Mouse (Mus musculus): ENCODE data around the gene Crtc2.
"Not testable (repeated sequence)": the region's sequence is repeated elsewhere in the genome, so short reads cannot be mapped to it uniquely, and the experiment has no call there.

Gene Crtc2

DNA sequence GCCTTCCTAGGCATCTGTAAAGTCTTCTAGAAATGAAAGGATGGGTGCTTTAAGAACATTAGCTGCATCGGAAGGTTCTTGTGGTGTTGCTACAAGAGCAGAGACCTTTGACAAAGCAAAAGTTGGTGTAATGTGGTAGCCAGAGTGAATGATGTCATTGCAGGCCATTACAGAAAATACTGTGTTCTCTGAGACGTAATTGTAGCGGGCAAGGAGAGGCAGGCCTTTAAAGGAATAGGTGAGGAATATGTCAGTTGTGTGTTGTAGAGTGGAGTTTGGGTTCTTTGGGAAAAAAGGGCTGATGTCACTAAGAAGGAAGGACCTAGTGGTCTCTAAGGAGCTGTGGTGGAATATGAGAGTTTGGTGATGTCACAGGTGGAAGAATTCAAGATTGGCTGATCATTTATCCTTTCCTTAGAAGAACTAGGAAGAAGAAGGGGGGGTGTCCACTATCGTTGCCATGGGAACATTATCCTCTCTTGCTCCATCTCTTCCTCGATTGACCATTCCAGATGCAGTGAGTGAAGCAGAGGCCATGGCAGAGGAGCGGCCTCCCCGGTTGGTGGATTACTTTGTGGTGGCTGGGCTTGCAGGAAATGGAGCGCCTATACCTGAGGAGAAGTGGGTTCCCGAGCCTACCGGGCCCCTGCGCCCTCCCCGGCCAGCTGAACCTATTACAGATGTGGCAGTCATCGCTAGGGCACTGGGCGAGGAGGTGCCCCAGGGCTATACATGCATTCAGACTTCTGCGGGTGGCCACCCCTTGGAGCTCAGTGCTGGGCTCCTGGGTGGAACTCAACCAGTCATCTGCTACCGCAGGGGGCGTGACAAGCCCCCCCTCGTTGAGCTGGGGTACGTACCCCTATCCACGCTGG lies 13.2 kb downstream of the Crtc2 start:
- DNase-seq (ENCODE audit: low spot score), result no peak

DNA sequence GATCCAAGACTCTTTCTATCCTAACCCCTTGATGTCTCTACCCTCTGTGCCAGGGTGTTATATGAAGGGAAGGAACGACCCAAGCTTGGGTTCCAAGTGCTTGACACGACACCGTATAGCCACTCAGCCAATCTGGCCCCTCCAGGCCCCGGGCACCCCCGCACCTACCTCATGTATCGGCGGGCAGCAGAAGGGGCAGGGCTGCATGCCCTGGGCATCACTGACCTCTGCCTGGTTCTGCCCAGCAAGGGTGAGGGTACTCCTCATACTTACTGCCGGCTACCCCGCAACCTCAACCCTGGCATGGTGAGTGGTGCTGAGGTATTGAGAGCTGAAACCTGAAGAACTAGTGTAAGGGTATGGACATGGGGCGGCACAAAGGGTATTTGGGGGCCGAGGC lies 14.2 kb downstream of the Crtc2 start:
- no peak for DNase-seq (ENCODE audit: low spot score)

DNA sequence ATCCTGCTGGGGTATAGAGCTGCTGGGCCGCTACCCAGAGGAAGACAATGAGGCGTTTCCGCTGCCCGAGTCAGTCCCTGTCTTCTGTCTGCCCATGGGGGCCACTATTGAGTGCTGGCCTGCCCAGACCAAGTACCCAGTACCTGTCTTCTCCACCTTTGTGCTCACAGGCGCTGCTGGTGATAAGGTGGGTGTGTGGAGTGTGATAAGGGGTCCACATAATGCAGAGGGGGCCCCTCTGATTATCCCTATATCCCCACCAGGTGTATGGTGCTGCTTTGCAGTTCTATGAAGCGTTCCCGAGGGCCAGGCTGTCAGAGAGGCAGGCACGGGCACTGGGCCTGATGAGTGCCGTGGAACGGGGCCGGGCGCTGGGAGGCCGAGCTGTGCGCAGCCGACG lies 15.0 kb downstream of the Crtc2 start:
- no peak for DNase-seq (ENCODE audit: low spot score)

DNA sequence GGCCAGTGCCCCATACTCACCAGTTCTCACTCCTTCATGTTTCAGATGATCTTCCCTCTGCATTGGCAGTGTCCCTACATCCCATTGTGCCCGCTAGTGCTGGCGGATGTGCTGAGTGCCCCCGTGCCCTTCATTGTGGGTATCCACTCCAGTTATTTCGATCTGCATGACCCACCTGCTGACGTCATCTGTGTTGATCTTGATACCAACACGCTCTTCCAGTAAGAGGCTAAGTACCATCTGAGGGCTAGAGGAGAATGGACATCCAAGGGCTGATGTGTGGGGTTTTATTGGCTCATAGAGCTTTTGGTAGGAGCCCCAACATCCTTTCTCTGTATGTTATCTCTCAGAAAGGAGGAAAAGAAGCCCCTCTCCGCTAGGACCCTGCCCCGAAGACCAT lies 16.8 kb downstream of the Crtc2 start:
- DNase-seq (ENCODE audit: low spot score), result no peak

DNA sequence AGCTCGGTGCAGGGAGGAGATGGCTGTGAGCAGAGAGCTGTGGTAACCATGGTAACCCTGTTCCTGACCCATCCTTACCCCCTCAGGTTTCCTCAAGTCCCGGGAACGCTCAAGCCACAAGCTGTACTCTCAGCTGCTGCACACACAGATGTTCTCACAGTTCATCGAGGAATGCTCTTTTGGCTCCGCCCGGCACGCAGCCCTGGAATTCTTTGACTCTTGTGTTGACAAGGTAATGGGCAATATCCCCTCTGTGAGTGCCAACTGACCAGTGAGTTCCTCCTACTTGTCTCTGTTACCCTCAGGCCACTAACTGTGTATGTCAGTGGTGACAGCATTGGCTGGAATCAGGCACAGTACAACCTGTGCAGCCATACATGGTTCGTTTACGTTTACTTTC lies 18.2 kb downstream of the Crtc2 start:
- no peak for DNase-seq (ENCODE audit: low spot score)

DNA sequence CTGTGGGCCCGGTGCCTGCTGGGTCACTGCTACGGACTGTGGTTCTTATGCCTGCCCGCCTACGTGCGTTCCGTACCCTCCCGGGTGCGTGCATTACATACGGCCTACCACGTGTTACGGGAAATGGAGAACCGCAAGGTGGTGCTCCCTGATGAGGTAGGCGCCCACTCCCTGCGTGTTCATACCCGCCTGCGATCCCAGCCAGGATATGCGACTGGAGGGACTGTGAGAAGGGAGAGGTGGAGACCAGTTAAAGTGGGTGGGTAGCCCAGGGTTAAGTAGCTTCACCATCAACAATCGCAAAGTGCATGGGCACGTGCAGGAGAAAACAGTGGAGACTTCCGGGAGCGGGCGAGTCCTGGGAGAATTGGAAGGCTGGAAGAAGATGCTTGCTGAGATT lies 19.9 kb downstream of the Crtc2 start:
- no peak for DNase-seq (ENCODE audit: low spot score)

DNA sequence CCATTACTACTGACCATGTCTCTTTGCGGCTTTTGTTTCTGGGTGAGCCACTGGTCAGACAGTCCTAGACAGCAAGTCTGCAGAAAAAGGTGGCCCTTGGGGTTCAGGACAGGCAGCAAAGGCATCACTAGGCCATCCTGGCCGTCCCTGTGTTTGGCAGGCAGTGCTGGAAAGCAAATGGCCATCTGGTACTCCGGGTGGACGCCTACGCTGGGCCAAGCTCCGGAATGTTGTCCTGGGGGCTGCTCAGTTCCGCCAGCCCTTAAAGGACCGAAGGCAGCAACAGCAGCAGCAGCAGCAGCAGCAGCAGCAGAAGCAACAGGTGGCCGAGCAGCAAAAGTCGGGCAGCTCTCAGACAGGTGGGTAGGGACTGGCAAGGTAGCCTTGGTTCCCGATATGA lies 21.3 kb downstream of the Crtc2 start:
- no peak for DNase-seq (ENCODE audit: low spot score)

DNA sequence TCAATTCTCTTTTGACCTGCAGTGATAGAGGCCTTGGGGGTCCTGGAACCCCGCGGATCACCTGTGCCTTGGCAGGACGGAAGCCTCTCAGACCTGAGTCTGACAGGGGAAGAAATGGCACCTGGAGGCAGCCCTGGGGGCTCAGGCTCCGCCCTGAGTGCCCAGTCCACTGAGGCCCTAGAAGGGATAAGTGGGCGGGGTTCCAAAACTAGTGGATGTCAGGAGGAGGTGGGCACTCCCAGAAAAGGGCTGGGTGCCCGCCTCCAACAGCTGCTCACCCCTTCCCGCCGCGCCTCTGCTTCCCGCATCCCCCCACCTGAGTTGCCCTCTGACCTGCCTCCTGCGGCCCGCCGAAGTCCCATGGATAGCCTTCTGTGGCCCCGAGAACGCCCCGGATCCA lies 22.9 kb downstream of the Crtc2 start:
- DNase-seq (ENCODE audit: low spot score), result no peak

DNA sequence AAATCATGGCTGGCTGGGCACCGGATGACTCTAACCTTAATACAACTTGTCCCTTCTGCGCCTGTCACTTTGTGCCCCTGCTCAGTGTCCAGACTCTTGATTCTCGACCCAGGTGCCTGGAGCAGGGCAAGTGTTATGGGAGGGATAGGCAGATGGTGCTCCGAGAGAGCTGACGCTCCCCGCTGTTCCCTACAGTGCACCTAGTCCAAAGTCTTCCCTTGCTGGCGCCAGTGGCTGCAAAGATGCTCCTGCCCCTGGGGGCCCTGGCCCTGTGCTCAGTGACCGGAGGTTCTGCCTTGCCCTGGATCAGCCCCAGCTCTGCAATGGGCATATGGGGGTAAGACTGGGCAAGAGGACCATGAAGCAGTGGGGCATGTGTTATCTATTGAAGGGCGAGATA lies 23.8 kb downstream of the Crtc2 start:
- DNase-seq (ENCODE audit: low spot score), result no peak

DNA sequence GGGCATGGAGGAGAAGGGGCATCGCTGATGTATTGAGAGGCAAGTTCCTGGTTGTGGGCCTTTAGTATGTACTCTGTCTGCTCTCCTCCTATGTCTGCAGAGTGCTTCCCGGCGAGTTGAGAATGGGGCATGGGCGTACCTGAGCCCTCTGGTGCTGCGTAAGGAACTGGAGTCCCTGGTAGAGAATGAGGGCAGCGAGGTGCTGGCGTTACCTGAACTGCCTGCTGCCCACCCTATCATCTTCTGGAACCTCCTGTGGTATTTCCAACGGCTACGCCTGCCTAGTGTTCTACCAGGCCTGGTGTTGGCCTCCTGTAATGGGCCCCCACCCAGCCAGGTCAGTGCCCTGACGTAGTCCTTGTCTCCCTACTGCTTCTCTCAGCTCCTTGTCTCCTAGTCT lies 24.2 kb downstream of the Crtc2 start:
- no peak for DNase-seq (ENCODE audit: low spot score)

DNA sequence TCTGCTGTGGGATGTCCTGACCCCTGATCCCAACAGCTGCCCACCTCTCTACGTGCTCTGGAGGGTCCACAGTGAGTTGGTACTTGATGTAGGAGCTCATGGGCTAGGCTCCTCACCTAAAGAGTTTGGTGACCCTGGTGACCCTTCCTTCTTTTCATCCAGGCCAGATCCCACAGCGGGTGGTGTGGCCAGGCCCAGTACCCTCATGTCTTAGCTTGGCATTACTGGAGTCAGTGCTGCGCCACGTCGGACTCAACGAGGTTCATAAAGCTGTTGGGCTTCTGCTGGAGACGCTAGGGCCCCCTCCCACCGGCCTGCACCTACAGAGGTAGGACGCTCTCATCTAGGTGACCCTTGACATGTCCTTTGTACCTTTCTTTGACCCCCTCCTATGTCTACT lies 25.3 kb downstream of the Crtc2 start:
- DNase-seq (ENCODE audit: low spot score), result no peak

DNA sequence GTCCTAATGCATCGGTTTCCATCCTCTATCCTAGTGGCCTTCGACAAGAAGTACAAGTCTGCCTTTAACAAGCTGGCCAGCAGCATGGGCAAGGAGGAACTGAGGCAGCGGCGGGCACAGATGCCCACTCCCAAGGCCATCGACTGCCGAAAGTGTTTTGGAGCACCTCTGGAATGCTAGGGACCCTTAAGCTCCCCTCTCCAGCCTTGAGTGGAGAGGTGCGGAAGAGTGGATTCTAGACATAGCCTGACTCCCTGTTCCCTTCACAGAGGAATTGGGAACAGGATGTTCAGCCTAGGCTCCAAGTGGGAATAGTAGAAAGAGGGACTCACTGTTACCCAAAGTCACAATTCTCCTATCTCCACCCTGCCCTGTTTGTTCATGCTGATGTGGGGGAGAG lies 25.8 kb downstream of the Crtc2 start:
- DNase-seq (ENCODE audit: low spot score), result no peak

DNA sequence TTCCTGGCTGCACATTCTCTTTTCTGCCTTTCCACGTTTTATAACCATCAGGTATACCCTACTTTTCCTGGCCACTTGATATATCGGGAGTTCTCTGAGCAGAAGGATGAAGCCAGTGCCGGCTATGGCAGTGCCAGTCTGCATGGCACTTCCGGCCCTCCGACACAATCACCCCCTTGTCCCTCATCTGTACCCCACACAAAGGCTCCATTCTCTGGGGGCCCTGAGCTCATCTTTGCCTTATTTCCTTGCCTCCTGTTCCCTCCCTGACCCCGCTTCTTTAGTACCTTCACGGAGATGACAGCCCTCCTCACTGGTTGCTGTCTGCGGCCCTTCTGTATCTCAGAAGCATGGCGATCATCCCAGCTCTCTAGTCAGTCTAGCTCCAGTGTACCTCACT lies 26.7 kb downstream of the Crtc2 start:
- DNase-seq (ENCODE audit: low spot score), result no peak

DNA sequence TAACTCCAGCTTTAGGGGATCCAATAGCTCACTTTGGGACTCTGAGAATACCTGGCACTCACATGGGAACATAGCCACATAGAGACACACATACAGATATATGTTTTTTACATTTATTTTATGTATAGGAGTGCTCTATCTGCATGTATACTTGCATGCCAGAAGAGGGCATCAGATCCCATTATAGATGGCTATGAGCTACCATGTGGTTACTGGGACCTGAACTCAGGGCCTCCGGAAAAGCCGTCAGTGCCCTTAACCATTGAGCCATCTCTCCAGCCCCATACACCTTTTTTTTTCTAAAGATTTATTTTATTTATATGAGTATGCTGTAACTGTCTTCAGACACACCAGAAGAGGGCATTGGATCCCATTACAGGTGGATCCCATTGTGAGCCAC lies 30.2 kb downstream of the Crtc2 start:
- no peak for DNase-seq (ENCODE audit: low spot score)

DNA sequence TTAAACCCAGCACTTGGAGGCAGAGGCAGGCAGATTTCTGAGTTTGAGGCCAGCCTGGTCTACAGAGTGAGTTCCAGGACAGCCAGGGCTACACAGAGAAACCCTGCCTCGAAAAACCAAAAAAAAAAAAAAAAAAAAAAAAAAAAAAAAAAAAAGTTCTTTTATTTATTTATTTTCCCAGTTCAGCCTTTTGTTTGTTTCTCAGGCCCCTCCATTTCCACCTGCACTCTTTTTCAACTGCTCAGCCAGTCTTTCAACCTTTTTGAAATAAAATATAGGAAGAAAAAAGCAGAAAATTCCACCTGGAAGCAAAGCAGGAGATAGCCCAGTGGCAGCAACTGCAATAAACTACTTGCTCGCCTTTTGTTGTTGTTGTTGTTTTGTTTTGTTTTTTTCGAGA lies 35.4 kb downstream of the Crtc2 start:
- not testable (repeated sequence) for DNase-seq (ENCODE audit: low spot score)

DNA sequence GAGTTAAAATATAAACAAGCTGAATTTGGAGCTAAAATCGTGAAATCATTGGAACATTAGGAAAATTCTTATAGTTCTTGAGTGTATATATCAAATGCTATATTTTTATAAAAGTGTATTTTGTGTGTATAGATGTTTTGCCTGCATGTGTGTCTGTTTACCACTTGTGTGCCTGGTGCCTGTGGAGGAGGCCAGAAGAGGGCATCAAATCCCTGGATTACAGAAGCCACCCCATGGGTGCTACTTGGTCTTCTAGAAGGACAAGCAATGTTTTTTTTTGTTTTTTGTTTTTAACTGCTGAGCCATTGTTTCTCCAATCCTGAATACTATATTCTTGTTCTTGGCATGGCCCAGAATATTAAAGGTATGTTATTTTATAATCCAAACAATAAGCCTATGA lies 36.6 kb downstream of the Crtc2 start:
- DNase-seq (ENCODE audit: low spot score), result no peak

DNA sequence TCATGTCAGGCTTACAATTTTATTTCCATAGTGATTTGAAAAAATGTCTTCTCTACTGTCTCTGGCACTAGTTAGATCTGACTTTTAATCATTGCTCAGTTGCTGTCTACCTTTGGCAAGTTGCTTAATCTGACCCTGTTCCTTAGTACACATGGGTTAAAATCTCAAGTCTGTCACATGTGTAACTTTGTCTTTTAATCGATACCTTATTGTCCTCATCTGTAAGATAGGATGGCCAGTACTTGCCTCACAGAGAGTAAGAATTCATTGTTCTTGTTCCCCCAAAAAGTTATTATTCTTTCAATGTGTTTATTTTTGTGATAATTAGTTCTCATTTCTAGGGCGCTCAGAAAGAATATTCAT lies 38.0 kb downstream of the Crtc2 start:
- DNase-seq (ENCODE audit: low spot score), result no peak

DNA sequence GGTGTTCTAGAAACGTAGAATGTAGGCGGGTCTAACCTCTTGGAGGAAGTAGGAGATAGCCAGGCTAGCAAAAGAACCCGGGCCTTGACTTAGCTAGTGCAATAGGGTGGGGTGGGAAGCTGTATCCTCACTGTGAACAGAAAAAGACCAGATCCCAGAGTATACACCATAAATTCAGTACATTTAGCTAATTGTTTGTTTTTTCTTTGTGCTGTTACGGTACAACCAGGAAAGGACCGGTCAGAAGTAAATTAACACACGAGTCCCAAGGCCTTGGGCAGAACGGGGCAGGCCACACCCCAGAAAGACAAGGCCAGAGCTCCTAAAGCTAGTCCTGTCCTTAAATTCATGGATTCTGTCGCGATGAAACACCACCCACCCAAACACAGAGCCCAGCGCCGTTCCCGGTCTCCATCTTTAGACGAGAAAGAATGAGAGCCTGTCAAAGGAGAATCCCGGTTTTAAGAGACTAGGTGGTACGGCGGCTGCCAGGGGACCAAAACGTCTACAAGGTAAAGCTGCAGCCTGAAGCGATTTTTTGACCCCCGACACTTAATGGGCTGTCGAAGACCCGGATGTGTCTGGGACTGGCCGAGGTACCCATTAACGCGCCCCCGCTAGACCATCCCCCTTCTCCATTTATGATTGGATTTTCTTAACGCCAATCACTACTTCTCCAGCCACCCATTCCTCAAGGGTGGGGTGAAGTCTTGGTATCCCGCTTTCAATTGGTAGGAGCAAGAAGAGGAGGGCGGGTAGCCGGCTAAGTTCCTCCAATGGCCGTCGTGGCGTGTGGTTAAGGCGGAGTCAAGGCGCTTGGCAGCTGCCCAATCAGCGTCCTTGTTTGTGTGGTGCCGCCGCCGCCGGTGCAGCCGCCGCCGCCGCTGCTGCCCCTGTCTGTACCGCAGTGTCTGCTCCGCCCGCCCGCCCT lies 38.6 kb downstream of the Crtc2 start, which contains the start of gene Gatad2b:
Gene Gatad2b (plus strand): TSS at position 834 of the 931 bp plus-strand sequence.
- peak; percentile 92 for DNase-seq (ENCODE audit: low spot score)

DNA sequence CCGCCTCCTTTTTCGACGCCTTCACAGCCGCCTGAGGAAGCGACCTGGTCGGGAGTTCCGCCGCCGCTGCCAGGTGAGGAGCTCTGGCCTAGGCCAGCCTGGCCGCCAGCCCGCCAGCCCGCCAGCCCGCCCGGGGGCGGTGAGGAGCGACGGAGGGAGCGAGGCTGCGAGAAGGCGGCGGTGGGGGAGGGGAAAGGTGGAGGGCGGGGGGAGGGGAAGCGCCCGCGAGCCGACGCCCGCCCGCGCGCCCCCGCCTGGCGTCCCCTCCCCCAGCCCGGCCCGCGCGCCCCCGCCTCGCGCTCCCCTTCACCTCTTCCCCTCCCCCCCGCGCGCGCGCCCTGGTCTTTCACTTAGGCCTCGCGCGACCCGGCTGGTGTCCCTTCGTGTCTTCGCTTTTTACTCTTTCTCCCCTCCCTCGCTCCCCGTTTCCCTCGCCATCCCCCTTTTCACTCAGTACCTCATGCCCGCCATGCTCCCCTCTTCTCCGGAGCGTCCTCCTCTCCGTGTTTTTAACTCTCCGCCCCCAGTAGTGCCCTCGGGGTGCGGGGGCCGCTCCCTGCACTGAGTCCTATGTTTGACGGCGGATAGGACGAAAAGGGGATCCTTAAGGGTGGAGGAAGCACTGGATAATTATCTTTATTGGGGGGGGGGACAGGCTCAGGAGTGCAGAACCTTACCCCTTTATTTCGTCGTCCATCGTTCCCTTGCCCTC lies 39.5 kb downstream of the Crtc2 start:
- peak; percentile 45 for DNase-seq (ENCODE audit: low spot score)

DNA sequence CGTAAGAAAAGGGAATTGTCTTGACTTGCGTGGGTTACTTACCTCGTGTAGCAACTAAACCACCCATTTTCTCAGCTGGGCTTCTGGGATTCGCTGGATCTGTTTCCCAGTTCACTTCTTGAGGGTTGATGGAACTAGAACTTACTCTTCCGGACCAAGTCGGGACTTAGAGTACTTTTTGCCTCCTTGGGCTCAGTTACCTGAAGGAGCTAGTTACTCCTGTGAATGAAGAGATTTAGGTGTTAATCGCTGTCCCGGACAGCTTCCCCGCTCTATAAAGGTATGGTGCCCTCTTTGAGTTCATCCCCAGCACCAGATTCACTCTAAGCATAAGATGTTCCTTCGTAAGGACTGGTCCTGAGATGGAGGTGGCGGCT lies 40.1 kb downstream of the Crtc2 start:
- DNase-seq (ENCODE audit: low spot score), result no peak

DNA sequence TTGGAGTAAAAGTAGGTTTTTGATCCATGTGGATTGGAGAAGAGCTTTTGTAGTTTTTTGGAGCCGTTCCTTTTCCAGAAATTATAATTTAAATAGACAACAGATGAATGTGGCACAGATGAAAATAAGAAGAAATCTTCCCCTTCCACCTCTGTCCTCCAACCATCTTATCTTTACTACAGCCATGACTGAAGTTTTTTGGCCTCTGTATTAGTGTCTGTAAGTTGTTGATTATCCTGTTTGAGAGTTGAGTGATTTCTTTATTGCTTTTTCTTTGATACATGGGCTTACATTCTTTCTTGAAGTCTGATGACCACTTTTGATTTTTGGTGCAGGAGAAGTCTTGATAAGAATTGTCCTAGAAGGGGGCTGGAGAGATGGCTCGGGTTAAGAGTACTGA lies 40.7 kb downstream of the Crtc2 start:
- no peak for DNase-seq (ENCODE audit: low spot score)

DNA sequence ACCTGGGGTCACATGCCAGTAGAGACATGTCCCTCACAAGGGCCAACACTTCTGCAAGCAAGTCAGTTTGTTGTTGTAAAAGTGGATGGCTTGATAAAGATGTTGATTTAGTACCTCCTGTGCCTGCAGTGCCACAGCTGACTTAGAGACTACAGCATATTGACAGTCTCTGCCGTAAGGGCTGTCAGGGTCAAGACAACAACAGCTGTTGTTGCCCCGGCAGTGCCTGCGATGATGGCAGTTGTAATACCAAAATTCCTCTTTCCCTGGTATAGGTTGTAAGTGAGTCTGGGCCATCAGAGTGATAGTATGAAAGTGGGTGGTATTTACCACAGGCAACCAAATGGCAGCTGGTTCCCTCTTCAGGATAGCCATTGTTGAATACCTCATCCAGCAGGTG lies 51.8 kb downstream of the Crtc2 start:
- DNase-seq (ENCODE audit: low spot score), result no peak

DNA sequence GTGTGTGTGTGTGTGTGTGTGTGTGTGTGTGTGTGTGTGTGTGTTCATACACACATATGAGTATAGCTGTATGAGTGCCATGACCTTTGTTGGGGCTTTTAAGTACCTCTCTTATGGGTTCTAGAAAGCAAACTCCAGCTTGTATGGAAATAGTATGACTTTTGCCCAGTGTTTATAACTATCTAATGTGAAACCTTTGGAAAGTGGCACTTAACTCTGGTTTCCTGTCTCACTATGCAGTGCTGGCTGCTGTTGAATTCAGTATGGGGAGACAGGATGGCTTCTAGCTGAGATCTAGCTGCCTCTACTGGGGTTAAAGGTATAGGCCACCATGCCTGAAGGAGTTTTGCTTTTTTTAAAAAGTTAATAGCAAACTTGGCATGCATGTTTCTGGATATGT lies 55.6 kb downstream of the Crtc2 start:
- DNase-seq (ENCODE audit: low spot score), result no peak
